Mouse (Mus musculus) intestine, embryonic 14.5 days (tissue): ENCODE data around the gene Ndufs5. TPM values are rescaled to one million over a fixed set of nuclear protein-coding genes. Genes with fewer than 3 reads are reported as not detected.

Experiments used
- polyA plus RNA-seq: library from polyadenylated mRNA; unstranded; fragments of >200 nt; fragmentation: Nextera tagmentation; extraction: Ambion mirVana; gene quantifications from 2 replicates; pipeline ENCODE4 v1.2.1, GENCODE M21; 2014

The Ndufs5 gene
- polyA plus RNA-seq, 1 experiment from 2014 or later: 321 TPM

Other genes starting within 250 kb of the Ndufs5 start
- gene Macf1, start 33.8 kb downstream of the Ndufs5 start, polyA plus RNA-seq: 64.7 and 69.8 TPM in 2 replicates
- 47.3 and 48.4 TPM in 2 replicates for gene Akirin1, start 32.1 kb upstream of the Ndufs5 start, polyA plus RNA-seq
- 1.3 and 1.4 TPM in 2 replicates for gene Rhbdl2, start 69.7 kb upstream of the Ndufs5 start, polyA plus RNA-seq
- 0.19 TPM in 1 of 2 replicates, not detected in the other for gene 4933427I04Rik, start 141.5 kb upstream of the Ndufs5 start, polyA plus RNA-seq
- gene Mycbp, start 186.6 kb upstream of the Ndufs5 start, polyA plus RNA-seq: 86.5 and 97.8 TPM in 2 replicates
- gene Rragc, start 199.2 kb upstream of the Ndufs5 start, polyA plus RNA-seq: 50.6 and 51.9 TPM in 2 replicates
- 0.48 TPM in 1 of 2 replicates, not detected in the other for gene 4930535I16Rik, start 199.8 kb upstream of the Ndufs5 start, polyA plus RNA-seq